Mouse (Mus musculus): ENCODE data around the gene Eif2b4.

DNA sequence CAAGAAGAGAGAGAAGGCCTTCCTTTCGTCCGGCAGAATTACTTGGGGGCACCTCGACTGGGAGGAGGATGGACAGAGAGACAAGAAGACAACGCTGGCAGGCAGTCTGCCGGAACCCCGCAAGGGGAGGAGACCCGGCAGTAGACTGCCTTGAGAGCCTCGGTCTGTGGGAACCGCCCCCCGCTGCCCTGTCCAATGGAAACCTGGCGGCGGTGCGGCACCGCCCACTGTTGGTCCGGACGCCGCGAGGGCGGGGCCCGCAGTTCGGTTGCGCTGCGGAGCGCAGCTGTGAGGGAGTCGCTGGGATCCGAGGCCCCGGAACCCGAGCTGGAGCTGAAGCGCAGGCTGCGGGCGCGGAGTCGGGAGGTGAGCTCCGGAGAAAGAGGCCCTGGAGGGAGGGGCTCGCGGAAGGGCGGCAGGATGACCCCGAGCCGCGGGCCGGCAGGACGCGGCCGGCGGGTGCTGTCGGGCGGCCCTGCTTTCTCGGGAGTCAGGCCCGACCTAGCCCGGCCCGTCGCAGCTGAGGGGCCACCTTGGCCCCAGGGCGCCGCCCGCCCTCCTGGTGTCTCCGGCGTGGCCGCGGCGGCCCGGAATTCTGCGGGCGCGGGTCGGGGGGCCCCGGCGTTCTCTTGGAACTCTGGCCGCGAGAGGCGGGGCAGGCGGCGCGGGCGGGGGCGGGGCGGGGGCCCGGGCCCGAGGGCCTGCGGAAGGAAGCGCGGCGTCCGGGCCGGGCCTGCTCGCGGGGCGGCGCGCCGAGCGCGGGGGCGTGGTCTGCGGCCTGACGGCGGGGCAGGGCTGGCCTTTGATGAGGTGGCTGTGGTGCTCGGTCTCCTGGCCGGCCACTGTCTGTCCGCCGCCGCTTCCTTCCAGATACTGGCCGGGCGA lies 47.6 kb upstream of the Eif2b4 start, which contains the start of the genes Nrbp1 and Gm9970:
- TF ChIP-seq CTCF (IDR thresholded peaks at IDR 0.05) (no peak), EP300 (IDR thresholded peaks at IDR 0.05) (no peak)

All from lung, postnatal 0 days (tissue).